Mouse (Mus musculus): Measurements from ENCODE around the gene Arhgap17.

GRCm38 (mm10) chr7:123295423-123295822 lies 74.3 kb downstream of the Arhgap17 start:
- peak; percentile 21; the same call in 1 of the 2 replicates for TF ChIP-seq CTCF (IDR thresholded peaks at IDR 0.05; ENCODE audit: low read depth)
- no peak for TF ChIP-seq EP300 (IDR thresholded peaks at IDR 0.05; ENCODE audit: low read depth)
